Mouse (Mus musculus) heart, embryonic 13.5 days (tissue): ENCODE data around the gene Pigyl. TPM values are rescaled to one million over a fixed set of nuclear protein-coding genes. Genes with fewer than 3 reads are reported as not detected.

Source experiments
- microRNA-seq: library from miRNA; unstranded; fragments of <30 nt; microRNA quantifications from one replicate; pipeline ENCODE4, GENCODE M21; 2016
- polyA plus RNA-seq: library from polyadenylated mRNA; unstranded; fragments of >200 nt; fragmentation: Nextera tagmentation; extraction: Ambion mirVana; gene quantifications from 2 replicates; pipeline ENCODE4 v1.2.1, GENCODE M21; 2015

Gene Pigyl
- polyA plus RNA-seq, 1 experiment from 2014 or later, result 46.0 TPM

Small RNA genes within 50 kb of the gene (microRNA-seq; reads per million reads assigned to microRNA genes)
- gene Mir7084, result not detected

Other genes with a start within 250 kb of the Pigyl start
- 8.5 and 9.2 TPM in 2 replicates for gene Rab3d, start 238.7 kb upstream of the Pigyl start, polyA plus RNA-seq
- gene Ccdc159, start 229.4 kb upstream of the Pigyl start, polyA plus RNA-seq, result 2.6 and 3.2 TPM in 2 replicates
- gene Tmem205, start 229.3 kb upstream of the Pigyl start, polyA plus RNA-seq, result 41.5 and 47.8 TPM in 2 replicates
- gene Plppr2, start 219.8 kb upstream of the Pigyl start, polyA plus RNA-seq, result 5.1 and 5.2 TPM in 2 replicates
- gene Swsap1, start 201.1 kb upstream of the Pigyl start, polyA plus RNA-seq, result 5.1 and 5.7 TPM in 2 replicates
- gene Epor, start 193.3 kb upstream of the Pigyl start, polyA plus RNA-seq, result 7.3 and 8.5 TPM in 2 replicates
- gene Rgl3, start 167.4 kb upstream of the Pigyl start, polyA plus RNA-seq, result 0.68 and 0.71 TPM in 2 replicates
- 0.22 and 0.36 TPM in 2 replicates for gene Ccdc151, start 154.2 kb upstream of the Pigyl start, polyA plus RNA-seq
- 76.9 and 80.6 TPM in 2 replicates for gene Prkcsh, start 154.0 kb upstream of the Pigyl start, polyA plus RNA-seq
- gene Elavl3, start 104.8 kb upstream of the Pigyl start, polyA plus RNA-seq, result 0.28 and 0.41 TPM in 2 replicates
- gene Gm49318, start 85.6 kb upstream of the Pigyl start, polyA plus RNA-seq, result not detected in 2 replicates
- gene Zfp653, start 85.5 kb upstream of the Pigyl start, polyA plus RNA-seq, result 9.5 TPM in 2 replicates
- gene Ecsit, start 71.4 kb upstream of the Pigyl start, polyA plus RNA-seq, result 49.5 and 53.7 TPM in 2 replicates
- 250 and 292 TPM in 2 replicates for gene Cnn1, start 57.6 kb upstream of the Pigyl start, polyA plus RNA-seq
- gene Elof1, start 39.7 kb upstream of the Pigyl start, polyA plus RNA-seq, result 106 and 125 TPM in 2 replicates
- gene Acp5, start 21.1 kb upstream of the Pigyl start, polyA plus RNA-seq, result 9.0 and 10.9 TPM in 2 replicates
- 0.08 and 0.24 TPM in 2 replicates for gene Zfp872, start 31.2 kb downstream of the Pigyl start, polyA plus RNA-seq
- gene Zfp809, start 68.9 kb downstream of the Pigyl start, polyA plus RNA-seq, result 16.0 and 17.9 TPM in 2 replicates
- 3.7 and 4.2 TPM in 2 replicates for gene Zfp599, start 103.0 kb downstream of the Pigyl start, polyA plus RNA-seq
- 12.6 and 15.2 TPM in 2 replicates for gene Zfp810, start 150.8 kb downstream of the Pigyl start, polyA plus RNA-seq
- 42.7 and 47.9 TPM in 2 replicates for gene Anln, start 232.3 kb downstream of the Pigyl start, polyA plus RNA-seq